Mouse (Mus musculus): ENCODE results near the gene Mettl6. TPM values are rescaled to one million over a fixed set of nuclear protein-coding genes. Genes with fewer than 3 reads are reported as not detected.

Gene Mettl6
- 149 and 164 TPM in 2 replicates for polyA plus RNA-seq (2015; fragmentation: Nextera tagmentation; extraction: Ambion mirVana)

GRCm38 (mm10) chr14:31494975-31495455 is at the start of gene Mettl6:
TSS of gene Mettl6 (minus strand) at chr14:31495040.
- peak; percentile 97 for DNase-seq (ENCODE audit: low spot score)

GRCm38 (mm10) chr14:31543885-31544442 is 49.1 kb upstream of the Mettl6 start:
- DNase-seq (ENCODE audit: low spot score) = no peak

DNA sequence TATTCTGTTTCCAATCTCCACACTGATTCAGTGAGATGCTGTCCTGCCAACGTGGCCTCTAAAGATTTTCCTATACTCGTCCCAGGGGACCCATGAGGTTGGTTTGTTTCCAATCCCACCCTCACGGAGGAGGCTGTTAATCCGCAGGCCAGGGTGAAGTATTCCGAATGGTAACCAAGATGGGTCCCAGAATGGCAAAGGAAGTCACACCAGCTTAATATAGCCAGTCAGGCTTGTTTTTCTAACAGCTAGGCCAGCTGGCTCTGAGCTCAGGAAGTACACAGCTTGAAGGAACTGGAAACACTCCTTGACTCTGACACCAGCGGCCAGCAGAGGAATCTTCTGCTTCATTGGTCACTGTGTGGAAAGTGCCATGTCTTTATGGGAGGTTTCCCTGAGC is 42.5 kb upstream of the Mettl6 start:
- DNase-seq (ENCODE audit: low spot score) = no peak

DNA sequence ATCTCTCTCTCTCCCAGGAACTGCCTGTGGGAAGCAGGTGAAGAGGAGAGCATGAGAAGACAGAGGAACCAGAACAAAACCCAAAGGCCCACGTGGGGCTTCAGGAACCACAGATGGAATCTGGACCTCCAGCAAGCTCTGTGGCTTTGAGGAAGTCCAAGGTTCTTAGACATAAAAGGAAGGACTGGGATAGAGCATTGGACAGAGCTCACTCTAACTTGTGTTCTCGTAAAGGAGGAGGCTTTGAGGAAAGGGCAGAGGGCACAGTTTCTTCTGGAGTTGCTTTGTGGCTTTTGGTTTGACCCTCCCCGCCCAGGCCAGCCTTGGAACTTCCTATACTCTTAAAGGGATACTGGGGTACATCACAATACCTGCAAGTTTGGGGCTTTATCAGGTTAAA is 37.8 kb upstream of the Mettl6 start:
- no peak for DNase-seq (ENCODE audit: low spot score)

DNA sequence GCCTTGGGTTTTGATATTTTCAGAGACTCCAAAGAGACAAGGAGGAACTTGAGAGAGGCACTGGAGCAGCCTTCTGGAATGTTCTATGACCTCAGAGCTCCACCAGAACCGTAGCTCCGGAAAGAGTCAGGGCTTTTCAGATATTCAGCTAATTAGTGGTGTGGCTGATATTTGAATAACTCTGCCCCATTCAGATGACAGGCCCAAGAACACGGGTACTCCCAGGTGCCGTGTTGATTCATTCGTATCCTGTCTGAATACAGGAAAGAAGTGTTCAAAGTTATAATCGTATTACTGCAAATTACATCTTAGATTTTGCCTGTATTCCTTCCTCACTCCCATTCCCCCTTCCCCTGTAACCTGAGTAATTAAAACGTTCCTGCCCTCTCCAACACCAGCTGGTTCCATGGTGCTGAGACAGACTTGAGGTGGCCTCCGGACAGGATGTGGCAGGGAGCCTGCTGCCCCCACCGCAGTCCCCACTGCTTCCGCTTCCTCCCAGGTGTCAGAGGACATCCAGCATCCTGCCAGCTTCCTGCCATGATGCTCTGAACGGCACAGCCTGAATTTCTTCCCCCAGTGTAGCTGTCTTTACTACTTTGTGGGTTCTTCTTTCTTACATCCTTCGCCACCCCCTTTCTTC is 36.8 kb upstream of the Mettl6 start:
- DNase-seq (ENCODE audit: low spot score) = peak; percentile 93

DNA sequence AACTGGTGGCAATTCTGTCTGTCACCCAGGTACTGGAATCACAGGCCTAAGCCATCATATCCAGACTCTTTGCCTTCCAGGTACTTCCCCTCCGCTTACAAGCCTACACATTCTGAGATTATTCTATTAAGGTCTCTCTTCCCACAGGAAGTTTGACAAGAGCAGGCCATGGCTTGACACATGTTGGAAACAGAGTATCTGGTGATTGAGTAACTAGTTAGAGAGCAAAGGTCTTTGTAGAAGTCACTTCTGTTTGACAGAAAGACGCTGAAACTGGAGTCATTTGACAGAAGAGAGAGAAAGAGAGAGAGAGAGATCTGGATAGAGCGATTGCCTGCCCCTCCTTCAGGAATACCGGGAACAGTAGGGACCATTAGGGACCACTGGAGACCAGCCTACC is 36.0 kb upstream of the Mettl6 start:
- no peak for DNase-seq (ENCODE audit: low spot score)

DNA sequence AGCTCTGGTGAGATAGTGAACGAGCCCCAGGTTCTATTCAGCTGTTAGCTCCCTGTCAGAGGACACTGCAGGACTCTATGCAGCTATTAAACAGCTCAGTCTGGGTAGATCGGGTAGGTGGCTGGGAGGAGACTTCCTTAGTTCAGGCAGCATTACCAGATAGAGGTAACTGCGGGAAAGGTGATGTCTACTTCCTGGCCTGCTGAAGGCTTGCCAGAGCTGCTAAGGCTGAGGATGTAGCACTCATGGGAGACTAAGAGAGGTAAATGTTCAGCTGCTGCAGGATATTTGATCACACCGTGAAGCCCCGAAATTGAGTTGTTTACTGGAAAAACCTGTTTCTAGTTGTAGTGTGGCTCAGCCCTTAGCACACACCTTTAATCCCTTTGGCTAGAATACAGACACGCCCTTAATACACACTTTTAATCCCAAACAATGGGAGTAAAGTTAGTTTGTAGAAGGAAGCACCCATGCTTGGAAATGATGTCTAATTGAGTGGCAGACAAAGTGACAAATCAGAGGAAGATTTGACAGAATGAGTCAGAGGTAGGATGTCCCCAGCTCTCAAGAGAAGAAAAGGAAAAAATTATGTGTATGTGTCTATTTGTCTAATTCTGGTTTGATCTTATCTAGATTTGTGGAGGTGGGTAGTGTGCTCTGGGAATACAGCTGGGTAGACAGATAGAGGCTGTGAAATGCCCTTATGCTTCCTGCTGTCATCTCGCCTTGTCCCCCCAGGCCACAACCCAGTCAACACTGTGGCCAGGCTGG is 30.4 kb upstream of the Mettl6 start:
- no peak for DNase-seq (ENCODE audit: low spot score)

GRCm38 (mm10) chr14:31521318-31521717 is 26.5 kb upstream of the Mettl6 start:
- peak; percentile 68 for DNase-seq (ENCODE audit: low spot score)

DNA sequence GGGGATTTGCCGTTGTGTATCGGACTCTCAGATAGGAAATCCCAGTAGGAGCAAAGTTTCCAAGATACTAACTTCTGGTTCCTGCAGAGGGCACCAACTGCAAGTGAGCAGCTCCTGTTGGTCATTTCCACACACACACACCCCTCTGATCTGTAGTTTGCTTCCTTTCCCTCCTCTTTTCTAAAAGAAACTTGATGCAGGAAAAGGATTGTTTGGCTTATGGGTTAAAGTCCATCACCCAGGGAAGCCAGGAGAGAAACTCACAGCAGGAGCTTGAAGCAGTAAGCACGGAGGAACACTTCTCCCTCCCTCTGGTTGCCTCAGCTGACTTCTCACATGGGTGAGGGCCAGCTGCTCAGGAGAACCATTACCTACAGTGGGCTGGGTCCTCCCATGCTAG is 24.3 kb upstream of the Mettl6 start:
- peak; percentile 30 for DNase-seq (ENCODE audit: low spot score)

DNA sequence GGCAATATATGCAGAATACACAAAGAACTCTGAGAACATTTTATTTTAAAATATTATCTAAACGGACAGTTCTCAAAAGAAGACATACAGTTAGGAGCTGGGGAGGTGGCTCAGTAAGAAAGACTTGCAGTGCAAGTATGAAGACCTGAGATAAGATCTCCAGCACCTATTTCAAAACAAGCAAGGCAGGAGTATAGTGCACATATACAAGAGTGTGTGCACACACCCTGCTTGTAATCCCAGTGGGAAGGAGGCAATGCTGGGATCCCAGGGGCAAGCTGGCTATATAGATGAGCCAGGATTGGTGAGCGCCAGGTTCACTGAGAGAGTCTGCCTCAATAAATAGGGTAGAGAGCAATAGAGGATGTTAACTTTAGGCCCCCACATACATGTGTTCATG is 21.1 kb upstream of the Mettl6 start:
- DNase-seq (ENCODE audit: low spot score) = no peak

- no peak for DNase-seq (ENCODE audit: low spot score)
Observed at GRCm38 (mm10) chr14:31510322-31510721, 15.5 kb upstream of the Mettl6 start.

- no peak for DNase-seq (ENCODE audit: low spot score)
Observed at GRCm38 (mm10) chr14:31509911-31510310, 15.1 kb upstream of the Mettl6 start.

- no peak for DNase-seq (ENCODE audit: low spot score)
Observed at GRCm38 (mm10) chr14:31506456-31506855, 11.6 kb upstream of the Mettl6 start.

- no peak for DNase-seq (ENCODE audit: low spot score)
Observed at GRCm38 (mm10) chr14:31503406-31503805, 8.6 kb upstream of the Mettl6 start.

GRCm38 (mm10) chr14:31499526-31499925 is 4.7 kb upstream of the Mettl6 start:
- DNase-seq (ENCODE audit: low spot score) = no peak

GRCm38 (mm10) chr14:31496241-31496646 is 1.4 kb upstream of the Mettl6 start:
- DNase-seq (ENCODE audit: low spot score) = no peak

- no peak for DNase-seq (ENCODE audit: low spot score)
Observed at GRCm38 (mm10) chr14:31495538-31495937, 698 bp upstream of the Mettl6 start.

DNA sequence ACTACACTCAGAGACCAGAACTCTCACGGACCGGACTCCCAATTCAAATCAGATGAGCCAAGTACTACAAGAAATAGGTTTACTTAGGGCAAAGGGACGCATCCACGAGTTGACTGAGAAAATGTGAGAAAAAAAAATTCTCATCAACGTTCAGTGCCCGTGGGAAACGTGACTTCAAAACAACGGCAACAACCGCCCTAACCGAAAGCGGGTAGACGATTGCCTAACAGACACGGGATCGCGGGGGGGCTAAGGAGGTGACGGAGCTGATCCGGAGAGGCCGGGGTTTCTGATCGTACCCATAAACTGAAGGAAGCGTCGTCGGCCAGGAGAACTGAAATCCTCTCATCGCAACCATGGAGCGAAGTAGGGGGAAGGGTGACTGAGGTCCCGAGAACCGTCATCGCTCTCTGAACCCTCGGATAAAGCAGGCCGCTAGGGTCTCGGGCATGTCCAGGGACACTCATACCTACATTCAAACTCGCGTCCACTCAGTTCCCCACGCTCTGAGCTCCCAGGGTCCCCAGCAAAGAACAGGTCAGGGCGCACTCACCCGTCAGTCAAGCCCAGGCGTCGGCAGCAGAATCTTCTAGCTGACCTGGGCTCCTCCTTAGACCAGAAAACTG is 378 bp downstream of the Mettl6 start, which contains the start of gene Eaf1:
Eaf1 (plus strand) TSS at position 51 of the 626 bp plus-strand sequence.
- peak; percentile 72 for DNase-seq (ENCODE audit: low spot score)

DNA sequence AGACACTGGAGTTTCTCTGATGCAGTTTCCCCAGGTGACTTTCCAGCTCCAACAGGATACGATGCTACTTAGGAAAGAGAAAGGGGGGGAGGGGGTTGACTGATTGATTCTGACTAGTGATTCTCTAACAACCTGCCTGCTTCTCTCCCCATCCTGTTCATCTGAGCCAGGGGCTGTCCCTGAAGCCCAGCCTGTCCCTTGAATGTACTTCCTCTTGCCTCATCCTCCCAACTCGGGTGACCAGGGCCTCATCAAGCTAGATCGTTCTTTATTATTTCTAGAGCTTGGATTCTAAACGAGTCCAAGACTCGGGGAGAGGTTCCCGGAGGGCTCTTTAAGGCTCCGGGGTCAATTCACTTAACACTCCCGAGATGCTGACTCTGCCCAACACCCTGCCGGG is 939 bp downstream of the Mettl6 start:
- DNase-seq (ENCODE audit: low spot score) = peak; percentile 10

DNA sequence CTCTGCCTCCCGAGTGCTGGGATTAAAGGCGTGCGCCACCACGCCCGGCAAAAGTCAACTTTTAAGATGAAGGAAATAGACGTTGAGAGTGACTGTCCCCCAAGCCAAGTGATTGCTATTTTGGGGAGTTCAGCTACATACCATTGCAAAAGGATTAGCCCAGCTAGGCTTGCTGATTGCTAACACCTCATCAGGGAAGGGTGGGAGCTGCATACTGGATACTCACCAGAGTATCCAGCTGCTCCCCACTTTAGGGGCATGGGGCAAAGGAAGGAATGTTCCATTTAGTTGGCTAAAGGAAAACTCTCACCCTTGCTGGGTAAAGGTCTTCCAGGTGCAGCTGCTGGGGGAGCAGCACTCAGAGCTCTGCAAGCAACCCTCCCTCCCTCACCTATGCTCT is 6.8 kb downstream of the Mettl6 start:
- DNase-seq (ENCODE audit: low spot score) = no peak

- peak; percentile 13 for DNase-seq (ENCODE audit: low spot score)
Observed at GRCm38 (mm10) chr14:31486465-31486864, 8.4 kb downstream of the Mettl6 start.

DNA sequence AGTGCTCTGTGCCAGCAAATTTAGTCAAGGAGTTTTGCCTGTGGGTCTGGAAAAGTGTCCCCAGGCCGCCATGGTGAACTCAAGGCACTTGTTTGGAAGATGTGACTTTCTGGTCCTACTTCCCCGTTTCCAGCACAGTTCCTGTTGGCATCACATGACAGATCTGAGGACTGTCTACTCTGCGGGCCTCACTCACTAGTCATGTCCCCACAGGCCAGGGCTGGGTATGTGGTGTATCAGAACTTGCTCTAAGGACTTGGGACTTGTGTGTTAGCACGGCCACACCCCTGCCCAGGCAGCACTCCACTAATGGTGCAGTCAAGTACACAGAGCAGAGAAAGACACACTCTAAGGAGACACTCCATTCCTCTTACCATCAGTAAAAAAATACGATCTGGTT is 12.4 kb downstream of the Mettl6 start:
- DNase-seq (ENCODE audit: low spot score) = no peak
